Mouse (Mus musculus) spleen, postnatal 14 days (tissue): ENCODE data around the gene Alcam.

Experiments
- DNase-seq, 2 experiments: peaks; one replicate each; pipeline ENCODE4 v3.0.0; 2021 to 2022; ENCODE audit warnings: low spot score in 2 of 2

Alcam gene

DNA sequence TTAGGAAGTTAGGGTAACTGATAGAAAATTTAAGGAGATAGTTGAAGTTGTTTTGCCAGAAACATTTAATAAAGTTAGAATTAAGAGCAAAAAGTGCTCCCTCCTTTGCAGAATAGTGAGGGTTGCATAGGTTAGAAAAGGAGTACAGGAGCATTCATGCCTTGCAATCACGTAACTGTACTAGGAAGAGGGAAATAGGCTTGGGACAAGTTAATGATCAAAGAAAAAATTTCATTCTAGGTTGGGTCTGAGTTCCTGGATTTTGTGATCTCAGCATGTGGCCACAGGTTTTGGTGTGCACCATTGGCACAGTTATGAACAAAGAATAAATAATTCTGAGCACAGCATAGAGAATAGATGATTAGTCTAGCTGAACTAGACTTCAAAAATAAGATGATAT, 192.1 kb downstream of the Alcam start:
- no peak for DNase-seq

DNA sequence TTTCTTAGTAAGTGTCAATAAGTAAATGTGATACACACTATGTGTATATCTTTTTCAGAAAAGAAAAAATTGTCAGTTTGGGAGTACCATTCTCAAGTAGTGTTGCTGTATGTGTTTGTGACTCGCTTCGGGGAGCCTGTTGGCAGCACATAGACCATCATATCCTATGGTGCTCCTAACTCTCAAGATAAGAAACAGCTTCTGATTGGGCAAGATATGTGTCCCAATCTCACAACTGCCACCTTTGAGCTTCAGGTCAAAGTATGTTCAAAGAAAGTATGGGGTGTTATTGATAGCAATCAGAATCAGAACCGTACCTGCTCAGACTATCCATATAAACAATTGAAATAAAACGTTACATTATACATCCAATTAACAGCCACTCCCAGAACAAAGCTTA, 202.9 kb downstream of the Alcam start:
- no peak for DNase-seq

DNA sequence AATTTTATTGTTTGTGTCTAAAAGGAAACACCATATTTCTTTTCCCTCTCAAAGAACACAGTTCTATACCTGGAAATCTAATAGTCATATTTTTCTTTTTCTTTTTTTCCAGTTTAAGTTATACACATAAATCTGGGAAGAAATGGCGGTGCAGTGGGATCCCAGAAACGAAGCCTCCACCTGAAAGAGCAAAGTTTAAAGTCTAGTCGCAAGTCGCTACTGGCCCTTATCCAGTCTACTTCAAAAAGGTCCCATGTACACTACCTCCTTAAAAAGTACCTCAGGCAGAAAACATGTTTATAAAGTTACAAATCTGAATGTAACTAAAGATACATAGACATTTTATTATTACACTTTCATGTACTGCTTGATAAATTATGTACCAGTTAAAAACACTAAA, 203.7 kb downstream of the Alcam start:
- no peak for DNase-seq

DNA sequence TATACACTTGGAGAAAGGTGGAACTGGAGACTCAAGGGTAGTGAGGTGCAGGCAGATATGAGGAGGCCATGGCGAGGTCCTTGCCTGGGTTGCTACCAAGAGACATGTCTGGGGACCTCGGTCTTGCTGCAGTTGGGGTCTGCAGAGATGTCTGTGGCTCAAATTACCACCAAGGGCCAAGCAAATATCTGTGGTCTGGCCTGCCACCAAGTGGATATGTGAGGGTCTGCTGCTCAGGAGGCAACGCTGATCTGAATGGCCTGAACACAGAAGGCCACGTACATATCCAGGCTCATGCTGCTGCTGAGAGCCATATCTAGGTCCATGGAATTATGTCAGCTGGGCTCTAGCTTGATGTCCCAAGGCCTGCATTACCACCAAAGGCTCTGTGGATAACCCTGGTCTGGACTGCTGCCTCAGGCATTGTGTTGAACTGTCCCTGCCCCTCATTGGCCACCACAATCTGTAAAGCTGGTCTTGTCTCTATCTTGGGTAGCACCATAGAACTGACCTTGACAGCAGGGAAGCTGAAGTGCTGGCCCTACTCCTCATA, 210.4 kb downstream of the Alcam start:
- no peak for DNase-seq

DNA sequence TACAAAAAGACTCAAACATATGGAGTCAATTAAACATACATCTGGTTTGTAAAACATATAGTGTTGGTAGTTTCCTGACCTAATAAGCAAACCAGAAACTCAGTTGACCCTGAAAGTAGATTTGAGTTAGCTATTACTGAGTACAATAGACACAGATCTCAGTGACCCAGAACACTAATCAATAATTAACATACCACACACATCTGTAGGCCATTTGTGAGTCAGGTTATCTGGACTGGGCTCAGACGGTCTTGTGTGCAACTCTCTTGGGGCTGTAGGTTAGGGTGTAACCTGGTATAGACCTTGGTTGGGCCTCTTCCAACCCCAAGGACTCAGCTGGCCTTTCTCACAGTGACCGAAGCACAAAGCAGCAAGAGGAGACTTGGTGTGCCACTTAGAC, 211.7 kb downstream of the Alcam start:
- DNase-seq, result no peak

DNA sequence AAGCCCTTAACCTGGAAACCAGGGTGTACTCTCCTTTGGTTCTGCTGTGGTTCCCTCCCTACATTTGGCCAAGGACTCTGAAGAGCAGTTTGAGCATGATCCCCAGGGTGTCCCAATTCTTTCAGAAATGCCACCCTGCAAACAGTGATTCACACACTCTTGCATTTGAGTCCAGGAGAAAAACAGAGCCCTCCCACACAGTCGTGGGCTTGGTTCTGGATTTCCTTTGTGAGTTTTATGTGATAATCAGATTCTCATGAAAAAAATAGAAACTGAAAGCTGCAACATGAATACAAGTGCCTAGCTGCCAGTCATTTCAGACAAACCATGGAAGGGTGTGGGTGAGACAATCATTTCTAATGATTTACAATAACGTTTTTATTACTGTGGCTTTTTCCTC, 223.9 kb downstream of the Alcam start:
- DNase-seq, result no peak

DNA sequence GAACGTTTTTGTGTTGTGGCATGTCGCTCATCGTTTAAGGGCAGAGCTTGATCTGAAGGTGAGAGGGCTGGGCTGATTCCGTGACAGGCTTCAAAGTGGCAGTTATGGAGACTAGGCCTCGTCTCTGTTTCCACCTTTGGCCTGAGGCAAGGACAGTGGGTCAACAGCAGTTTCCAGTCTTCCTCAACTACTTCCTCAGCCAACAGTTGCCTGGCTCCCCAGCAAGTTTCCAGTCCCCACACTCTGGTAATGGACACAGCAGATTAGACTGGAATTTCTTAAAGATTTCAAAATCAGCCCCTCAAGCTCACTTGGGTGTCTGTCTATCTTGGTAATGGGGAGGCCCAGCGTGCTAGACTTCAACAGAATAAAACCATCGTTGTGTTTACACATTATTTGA, 224.4 kb downstream of the Alcam start:
- DNase-seq, result no peak

DNA sequence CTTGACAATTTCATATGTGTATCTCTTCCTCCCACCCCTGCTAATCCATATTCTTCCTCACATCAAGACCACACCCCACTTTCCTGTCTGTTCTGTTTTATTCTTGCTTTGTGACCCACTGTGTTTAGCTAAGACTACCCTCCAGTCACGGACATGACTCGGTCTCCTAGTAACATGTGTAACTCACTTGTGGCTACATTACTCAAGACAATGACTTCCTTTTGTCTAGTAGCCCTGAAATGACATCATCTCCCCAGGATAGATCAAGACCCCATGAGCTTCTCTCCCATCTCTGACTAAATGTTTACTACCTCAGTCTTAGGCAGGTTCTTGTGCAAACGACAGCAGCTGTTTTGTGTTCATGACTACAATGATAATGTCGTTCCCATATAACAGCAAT, 231.0 kb downstream of the Alcam start:
- DNase-seq, result no peak

DNA sequence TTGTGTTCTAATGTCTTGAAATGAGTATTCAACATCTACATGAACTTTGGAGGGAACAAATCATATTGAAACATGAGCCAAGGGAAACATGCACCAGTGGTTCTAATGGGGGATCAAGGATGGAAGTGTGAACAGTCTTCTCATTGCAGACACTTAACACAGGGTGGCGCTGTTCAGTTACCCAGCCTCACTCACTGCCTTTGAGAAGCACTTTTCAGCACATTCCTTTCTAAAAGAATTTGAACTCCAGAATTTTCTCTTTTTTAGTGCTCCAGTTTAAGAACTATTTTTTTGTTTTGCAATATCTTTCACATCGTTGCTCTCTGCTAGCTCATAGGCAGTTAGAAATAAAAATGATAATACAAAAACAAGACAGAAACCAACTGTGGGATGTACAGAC, 234.8 kb downstream of the Alcam start:
- DNase-seq, result no peak

DNA sequence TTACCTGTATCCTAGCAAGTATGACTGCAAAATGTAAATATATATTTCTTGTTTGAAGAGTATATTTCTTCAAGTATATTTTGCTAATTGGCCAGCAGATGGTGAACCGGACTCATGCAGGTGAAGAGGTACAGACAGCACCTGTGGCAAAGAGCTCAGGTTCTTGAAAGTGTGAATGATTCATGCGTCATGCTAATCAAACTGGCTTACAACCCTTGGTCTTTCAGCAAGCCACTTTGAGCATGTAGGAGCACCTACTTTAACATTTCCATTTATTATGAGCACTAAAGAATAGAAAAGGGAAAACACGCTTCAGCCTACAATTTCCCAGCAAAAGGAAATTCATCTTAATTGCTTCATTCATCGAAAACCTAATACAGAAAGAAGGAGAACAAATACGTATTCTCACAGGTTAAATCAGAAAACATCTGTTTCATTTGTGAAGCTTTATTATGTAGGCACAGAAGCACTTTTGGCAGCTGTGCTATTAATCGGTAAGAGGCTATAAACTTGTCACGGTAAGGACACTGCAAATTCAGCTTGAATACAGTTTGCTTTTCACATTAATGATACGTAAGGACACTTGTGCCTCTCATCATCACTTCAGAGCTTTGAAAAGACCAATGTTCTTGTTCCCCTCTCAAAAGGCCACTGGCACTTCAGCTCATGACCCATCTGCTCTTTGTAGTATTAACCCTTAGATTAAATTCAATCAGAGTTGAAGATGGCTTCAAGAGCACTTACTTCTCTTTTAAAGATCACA, 242.8 kb downstream of the Alcam start:
- no peak for DNase-seq

DNA sequence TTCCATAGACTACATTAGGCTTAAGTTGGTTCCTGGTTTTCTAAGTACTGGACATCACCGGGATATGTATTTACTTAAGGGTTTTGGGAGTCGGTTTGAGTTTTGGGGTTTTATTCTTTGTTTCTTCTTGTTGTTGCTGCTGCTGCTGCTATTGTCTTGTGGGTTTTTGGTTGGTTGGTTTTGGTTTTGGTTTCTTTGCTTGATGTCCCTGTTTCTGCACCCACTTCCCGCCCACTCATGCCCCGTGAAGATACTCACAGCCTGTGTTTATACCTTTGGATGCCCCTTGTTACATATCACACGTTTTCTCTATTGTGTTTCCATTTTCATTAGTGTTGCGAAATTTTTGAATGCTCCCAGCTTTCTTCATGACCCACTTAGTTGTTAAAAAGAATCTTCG, 253.8 kb downstream of the Alcam start:
- DNase-seq, result no peak
